Mouse (Mus musculus): ENCODE measurements around the gene Eddm3b. TPM values are rescaled to one million over a fixed set of nuclear protein-coding genes. Genes with fewer than 3 reads are reported as not detected.

The Eddm3b gene
- polyA plus RNA-seq, 1 experiment from 2014 or later: 2.0 TPM

GRCm38 (mm10) chr14:51088970-51089673 lies 25.1 kb upstream of the Eddm3b start:
- under 1% methylated on average over 34 of the region's 34 CpGs for whole genome bisulfite sequencing
- peak overlapping the region; percentile 83 for H3K27ac ChIP-seq
- H3K4me2 ChIP-seq (ENCODE audit: low read length): peak overlapping the region; percentile 83
- peak overlapping the region; percentile 75 for H3K4me3 ChIP-seq (replicated peaks; ENCODE audit: low read depth, low read length)
- TF ChIP-seq CTCF (IDR thresholded peaks at IDR 0.05; ENCODE audit: low read depth): no peak
- no peaks in the 10 kb centered on the region for H3K4me1 ChIP-seq (replicated peaks; ENCODE audit: insufficient read depth, low read length)
- H3K9ac ChIP-seq (ENCODE audit: low read depth, low read length): peak overlapping the region; percentile 65
- no peaks in the 10 kb centered on the region for H3K9me3 ChIP-seq (replicated peaks; ENCODE audit: low read length)
- DNase-seq (ENCODE audit: low spot score) (peak; percentile 95), ATAC-seq (replicated peaks; ENCODE audit: low FRiP score, low read depth) (peak; percentile 91)
- H3K27me3 ChIP-seq (ENCODE audit: insufficient read depth, low read length): no peaks in the 10 kb centered on the region
- no peaks in the 10 kb centered on the region for H3K36me3 ChIP-seq (ENCODE audit: insufficient read depth, low read length)

- Histone ChIP-seq H3K4me3 (replicated peaks; ENCODE audit: low read depth, low read length) (peak overlapping the region; percentile 75), H3K9me3 (replicated peaks; ENCODE audit: low read length) (no peaks in the 10 kb centered on the region), H3K27ac (peak overlapping the region; percentile 83), H3K4me1 (replicated peaks; ENCODE audit: insufficient read depth, low read length) (no peaks in the 10 kb centered on the region), H3K9ac (ENCODE audit: low read depth, low read length) (peak overlapping the region; percentile 65), H3K36me3 (ENCODE audit: insufficient read depth, low read length) (no peaks in the 10 kb centered on the region), H3K27me3 (ENCODE audit: insufficient read depth, low read length) (no peaks in the 10 kb centered on the region), H3K4me2 (ENCODE audit: low read length) (peak overlapping the region; percentile 83)
- peak; percentile 53 for DNase-seq (ENCODE audit: low spot score)
- ATAC-seq (replicated peaks; ENCODE audit: low FRiP score, low read depth): 0 out of 2 replicates have a peak, but pooled peaks have one; percentile 2
- 1% methylated on average over 15 of the region's 15 CpGs for WGBS
- no peak for TF ChIP-seq CTCF (IDR thresholded peaks at IDR 0.05; ENCODE audit: low read depth)
Measured at GRCm38 (mm10) chr14:51089674-51090076, 24.6 kb upstream of the Eddm3b start.

- no peaks in the 10 kb centered on the region for H3K36me3 ChIP-seq (ENCODE audit: insufficient read depth, low read length)
- TF ChIP-seq CTCF (IDR thresholded peaks at IDR 0.05; ENCODE audit: low read depth): no peak
Measured at GRCm38 (mm10) chr14:51090077-51090781, 24.0 kb upstream of the Eddm3b start.

GRCm38 (mm10) chr14:51090921-51091900 lies 23.0 kb upstream of the Eddm3b start, which contains the start of the genes Rnase4 and Ang:
TSS of gene Rnase4 (plus strand) at chr14:51091077.
TSS of gene Ang (plus strand) at chr14:51091150.
- peak within 1 kb of the TSS; percentile 83 for H3K4me2 ChIP-seq (ENCODE audit: low read length)
- H3K4me3 ChIP-seq (replicated peaks; ENCODE audit: low read depth, low read length): peak within 1 kb of the TSS; percentile 75
- no peaks in the 10 kb centered on the region for H3K27me3 ChIP-seq (ENCODE audit: insufficient read depth, low read length)
- peak; percentile 37; the same call in 1 of the 2 replicates for ATAC-seq (replicated peaks; ENCODE audit: low FRiP score, low read depth)
- no peaks in the 10 kb centered on the region for H3K4me1 ChIP-seq (replicated peaks; ENCODE audit: insufficient read depth, low read length)
- no peaks in the 10 kb centered on the region for H3K9me3 ChIP-seq (replicated peaks; ENCODE audit: low read length)
- H3K9ac ChIP-seq (ENCODE audit: low read depth, low read length): peak within 1 kb of the TSS; percentile 65
- peak; percentile 82 for DNase-seq (ENCODE audit: low spot score)
- 5% methylated on average over 33 of the region's 33 CpGs for WGBS
- peak within 1 kb of the TSS; percentile 83 for H3K27ac ChIP-seq
- H3K36me3 ChIP-seq (ENCODE audit: insufficient read depth, low read length): no peaks in the 10 kb centered on the region
- TF ChIP-seq CTCF (IDR thresholded peaks at IDR 0.05; ENCODE audit: low read depth): no peak

More at GRCm38 (mm10) chr14:51090077-51090781, 24.0 kb upstream of the Eddm3b start:
- Histone ChIP-seq H3K4me3 (replicated peaks; ENCODE audit: low read depth, low read length) (peak overlapping the region; percentile 75), H3K4me2 (ENCODE audit: low read length) (peak overlapping the region; percentile 83), H3K27ac (peak overlapping the region; percentile 83), H3K9ac (ENCODE audit: low read depth, low read length) (peak overlapping the region; percentile 65), H3K9me3 (replicated peaks; ENCODE audit: low read length) (no peaks in the 10 kb centered on the region), H3K4me1 (replicated peaks; ENCODE audit: insufficient read depth, low read length) (no peaks in the 10 kb centered on the region), H3K27me3 (ENCODE audit: insufficient read depth, low read length) (no peaks in the 10 kb centered on the region)
- DNase-seq (ENCODE audit: low spot score) (peak; percentile 89), ATAC-seq (replicated peaks; ENCODE audit: low FRiP score, low read depth) (peak; percentile 46; the same call in 1 of the 2 replicates)
- under 1% methylated on average over 27 of the region's 27 CpGs for WGBS

- no peaks in the 10 kb centered on the region for H3K27me3 ChIP-seq (ENCODE audit: insufficient read depth, low read length)
- no peak overlapping the region; the same call in 1 of the 2 replicates for H3K4me2 ChIP-seq (ENCODE audit: low read length)
- H3K27ac ChIP-seq: no peak overlapping the region
- no peak for TF ChIP-seq CTCF (IDR thresholded peaks at IDR 0.05; ENCODE audit: low read depth)
- H3K9me3 ChIP-seq (replicated peaks; ENCODE audit: low read length): no peaks in the 10 kb centered on the region
- ATAC-seq (replicated peaks; ENCODE audit: low FRiP score, low read depth): no peak
- no peak for DNase-seq (ENCODE audit: low spot score)
- H3K4me3 ChIP-seq (replicated peaks; ENCODE audit: low read depth, low read length): no peak overlapping the region
- no peaks in the 10 kb centered on the region for H3K36me3 ChIP-seq (ENCODE audit: insufficient read depth, low read length)
- 50% methylated on average over 8 of the region's 8 CpGs for WGBS
- H3K4me1 ChIP-seq (replicated peaks; ENCODE audit: insufficient read depth, low read length): no peaks in the 10 kb centered on the region
- no peak overlapping the region for H3K9ac ChIP-seq (ENCODE audit: low read depth, low read length)
Measured at GRCm38 (mm10) chr14:51092073-51092620, 22.1 kb upstream of the Eddm3b start.

Measured in kidney, postnatal 0 days (tissue).